Mouse (Mus musculus) left cerebral cortex, postnatal 25 days (tissue): ENCODE results near the gene Henmt1. TPM values are rescaled to one million over a fixed set of nuclear protein-coding genes. Genes with fewer than 3 reads are reported as not detected.

ENCODE experiments used
- DNase-seq, 2 experiments: peaks; one replicate each; pipeline ENCODE4 v3.0.0; 2022; ENCODE audit warnings: low spot score in 2 of 2, mixed read lengths in 1 of 2
- intact Hi-C: fragments of 180-260 bp; cut with DNase I; formaldehyde crosslinking; loops from one replicate; pipeline ENCODE4 v1.15.1; 2025
- total RNA-seq, 2 experiments: library from RNA; stranded (reverse); gene quantifications; 2 replicates each; pipeline ENCODE4 v1.2.3; 2021

Henmt1 gene
- total RNA-seq, 2 experiments from 2014 or later = 3.1 to 4.4 TPM

DNA sequence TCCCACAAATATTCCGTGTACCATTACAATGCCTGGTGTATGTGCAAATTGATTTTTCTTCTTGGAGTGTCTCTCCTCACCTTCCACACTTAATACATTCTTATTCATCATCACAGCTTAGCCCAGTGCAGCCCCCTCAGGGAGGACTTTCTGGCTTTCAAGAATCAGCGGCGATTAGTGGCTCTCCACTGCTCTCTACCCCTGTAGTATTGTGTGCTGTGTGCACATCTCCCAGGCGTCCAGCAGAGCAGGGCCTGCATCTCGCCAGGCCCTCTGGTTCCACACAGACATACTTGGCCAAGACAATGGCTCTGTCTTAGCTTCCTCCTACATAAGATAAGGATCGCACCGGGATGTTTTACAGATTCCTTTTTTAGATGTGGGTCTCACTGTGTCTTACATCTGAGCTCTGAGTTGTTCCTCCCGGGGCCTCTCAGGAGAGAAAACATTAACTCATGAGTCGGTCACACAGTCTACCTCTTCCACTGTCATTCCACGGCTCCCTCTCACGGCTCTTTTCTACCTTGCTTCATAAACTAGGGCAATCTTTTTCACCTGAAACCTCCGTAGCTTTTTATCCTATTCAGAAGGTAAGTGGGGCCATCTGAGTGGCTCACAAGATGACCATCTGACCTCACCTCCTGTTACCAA, 47.5 kb downstream of the Henmt1 start:
- no peak for DNase-seq

GRCm38 (mm10) chr3:108989971-108990548, 50.4 kb downstream of the Henmt1 start:
- DNase-seq = no peak
- intact Hi-C loops = no loop called here

More for the DNA sequence above, 47.5 kb downstream of the Henmt1 start:
- intact Hi-C loops = no loop called here

DNA sequence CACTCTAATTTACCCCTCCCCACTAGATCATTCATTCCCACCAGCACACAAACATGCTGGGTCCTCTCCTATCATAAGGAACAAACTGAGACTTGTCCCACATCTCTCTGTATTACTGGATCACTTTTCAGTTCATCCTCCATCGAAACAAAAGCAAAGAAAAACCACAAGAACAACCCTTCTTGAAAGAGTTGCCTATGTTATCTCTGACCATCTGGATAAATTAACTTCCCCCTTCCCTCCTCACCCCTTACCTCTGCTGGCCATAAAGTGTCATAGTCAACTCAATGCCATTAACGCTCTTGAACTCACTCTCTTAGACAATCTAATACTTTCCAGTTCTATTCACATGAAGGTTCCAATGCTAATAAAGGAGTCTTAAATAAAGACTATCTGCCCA, 54.8 kb downstream of the Henmt1 start:
- no peak for DNase-seq
- intact Hi-C loops = no loop called here

DNA sequence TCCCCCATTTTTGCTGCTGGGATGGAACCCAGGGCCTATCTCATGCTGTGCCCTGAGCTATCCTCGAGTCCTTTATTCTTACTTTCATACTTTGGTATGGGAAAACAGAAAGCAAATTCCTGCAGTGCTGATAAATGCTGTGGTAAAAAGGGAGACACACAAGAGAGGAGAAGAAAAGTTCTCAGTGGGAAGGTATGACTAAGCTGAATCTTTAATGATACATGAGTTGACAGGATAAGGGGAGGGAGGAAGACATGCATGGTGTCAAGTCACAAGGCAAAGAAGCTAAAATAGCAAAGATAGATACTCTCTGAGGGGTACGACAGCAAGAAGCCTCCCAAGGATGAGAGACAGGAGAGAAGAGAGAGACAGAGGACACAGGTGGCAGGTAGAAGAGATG, 55.7 kb downstream of the Henmt1 start:
- no peak for DNase-seq
- intact Hi-C loops = no loop called here

GRCm38 (mm10) chr3:108997284-108997683, 57.6 kb downstream of the Henmt1 start:
- intact Hi-C loops = no loop called here
- DNase-seq = no peak

DNA sequence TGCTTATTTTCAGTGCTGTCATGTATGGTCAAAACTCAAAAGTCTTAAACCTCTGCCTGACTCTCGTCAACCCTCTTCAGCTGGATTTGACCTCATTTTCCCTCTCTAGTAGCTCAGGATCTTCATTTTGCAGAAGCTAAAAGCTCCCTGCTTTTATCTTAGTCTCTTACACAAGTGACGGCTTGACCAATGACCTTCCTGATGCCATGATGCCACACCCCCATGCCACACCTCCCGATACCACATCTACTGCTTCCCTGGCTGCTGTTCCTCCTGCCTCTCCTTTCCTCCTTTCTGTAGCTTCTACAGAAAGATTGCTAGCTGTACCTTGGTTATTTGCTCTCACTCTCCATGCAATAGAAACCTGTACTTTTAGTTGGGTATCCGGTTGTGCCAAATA, 58.1 kb downstream of the Henmt1 start:
- intact Hi-C loops = no loop called here

GRCm38 (mm10) chr3:108999173-108999572, 59.5 kb downstream of the Henmt1 start:
- DNase-seq = no peak

More for the DNA sequence above, 58.1 kb downstream of the Henmt1 start:
- no peak for DNase-seq

DNA sequence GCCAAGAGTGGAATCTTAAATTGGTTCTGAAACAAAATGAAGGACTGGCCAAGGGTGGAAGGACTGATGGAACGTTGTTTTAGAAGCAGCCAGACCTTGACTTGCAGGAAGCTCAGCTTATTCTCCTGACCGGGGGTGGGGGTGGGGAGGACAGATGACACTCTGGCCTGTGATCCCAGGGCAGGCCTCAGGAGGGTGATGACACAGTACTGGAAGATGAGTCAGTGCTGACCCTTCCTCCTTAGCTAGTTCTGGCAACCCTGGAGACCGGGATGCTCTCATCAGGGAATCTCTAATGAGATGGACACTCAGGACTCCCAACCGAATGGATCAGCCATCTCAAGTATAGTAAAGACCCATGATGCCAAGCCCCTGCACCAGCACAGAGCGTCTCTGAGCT, 66.1 kb downstream of the Henmt1 start:
- no peak for DNase-seq
- intact Hi-C loops = no loop called here

More at GRCm38 (mm10) chr3:108999173-108999572, 59.5 kb downstream of the Henmt1 start:
- intact Hi-C loops = no loop called here

- no peak for DNase-seq
- intact Hi-C loops = no loop called here
Measured at GRCm38 (mm10) chr3:109008180-109008579, 68.5 kb downstream of the Henmt1 start.

Other genes with a start within 250 kb of the Henmt1 start
- gene Gpsm2, start 217.6 kb upstream of the Henmt1 start, total RNA-seq = 10 to 100 TPM; 15.5 to 16.0 TPM
- not detected for gene Aknad1, start 200.2 kb upstream of the Henmt1 start, total RNA-seq
- 10 to 100 TPM; 20.8 to 24.5 TPM for gene Stxbp3, start 99.3 kb upstream of the Henmt1 start, total RNA-seq
- under 1 TPM in 1 of 2 experiments, not detected in 1; 0.09 TPM for gene Fndc7, start 49.9 kb upstream of the Henmt1 start, total RNA-seq
- 10 to 100 TPM; 39.6 to 43.8 TPM for gene Prpf38b, start 28.1 kb upstream of the Henmt1 start, total RNA-seq
- gene Gm9857, start 572 bp downstream of the Henmt1 start, total RNA-seq = not detected
- gene Fam102b, start 87.7 kb downstream of the Henmt1 start, total RNA-seq = 10 to 100 TPM; 33.5 to 44.5 TPM
- not detected for gene Slc25a54, start 140.6 kb downstream of the Henmt1 start, total RNA-seq
- gene Slc25a24, start 183.3 kb downstream of the Henmt1 start, total RNA-seq = 1 to 10 TPM; 3.2 to 3.5 TPM